26 mouse cellular contexts compared by ENCODE assay signal in genomic region chr8:73276015-73276414, GRCm38 (mm10).
A peak's percentile ranks its signal among the peaks of the same experiment; 100 is the strongest.
DNase-seq lines count a peak whose midpoint lies in the region; ATAC-seq and TF ChIP-seq lines count a peak whose summit lies in the region.
"Had no signal": no experiment of that assay in that cellular context is flagged by ENCODE, and none has a peak within 500 bp of the region (broad histone marks: within the 10 kb centered on the region; RNA-seq: fewer than 3 reads in every experiment).

No protein-coding gene starts in this region.

- no peak for TF ChIP-seq CTCF in lung, postnatal 0 days (IDR thresholded peaks at IDR 0.05)

- peaks cover 23% of the 10 kb centered on the region for H3K4me1 ChIP-seq in heart, embryonic 15.5 days (replicated peaks)
- H3K4me1 ChIP-seq in lung, postnatal 0 days (ENCODE audit: insufficient read depth, low read depth, low read length): no peaks in the 10 kb centered on the region
- H3K4me1 ChIP-seq: embryonic facial prominence, embryonic 10.5 days; hindbrain, embryonic 12.5 days; liver, embryonic 13.5 days; megakaryocyte, embryonic 14.5 days; neural tube, embryonic 12.5 days had no signal

- H3K9ac ChIP-seq in heart, embryonic 15.5 days: no peak overlapping the region
- no peak overlapping the region for H3K9ac ChIP-seq in lung, postnatal 0 days (replicated peaks; ENCODE audit: low read depth)
- H3K9ac ChIP-seq: hindbrain, embryonic 12.5 days; limb, embryonic 13.5 days; liver, embryonic 13.5 days; neural tube, embryonic 12.5 days had no signal

- H3K36me3 ChIP-seq in heart, embryonic 15.5 days: no peaks in the 10 kb centered on the region
- H3K36me3 ChIP-seq in lung, postnatal 0 days (ENCODE audit: insufficient read depth, low read length): no peaks in the 10 kb centered on the region
- H3K36me3 ChIP-seq: embryonic facial prominence, embryonic 10.5 days; hindbrain, embryonic 12.5 days; limb, embryonic 13.5 days; liver, embryonic 13.5 days; neural tube, embryonic 12.5 days had no signal

- no peak overlapping the region for H3K4me3 ChIP-seq in heart, embryonic 15.5 days
- no peak overlapping the region for H3K4me3 ChIP-seq in lung, postnatal 0 days (ENCODE audit: low read depth, low read length)
- H3K4me3 ChIP-seq: embryonic facial prominence, embryonic 10.5 days; hindbrain, embryonic 12.5 days; limb, embryonic 13.5 days; liver, embryonic 13.5 days; megakaryocyte, embryonic 14.5 days; neural tube, embryonic 12.5 days had no signal

- no peak for TF ChIP-seq EP300 in lung, postnatal 0 days (IDR thresholded peaks at IDR 0.05)

- no peak for ATAC-seq in heart, embryonic 15.5 days (replicated peaks; ENCODE audit: insufficient number of reproducible peaks, insufficient read depth, low FRiP score, low read depth)
- ATAC-seq in lung, postnatal 0 days: peak; percentile 71
- ATAC-seq: intestine, postnatal 0 days had no signal

- whole genome bisulfite sequencing in heart, embryonic 15.5 days: 44% methylated on average over 4 of the region's 4 CpGs
- WGBS in lung, postnatal 0 days: 56% methylated on average over 4 of the region's 4 CpGs

- H3K9me3 ChIP-seq in heart, embryonic 15.5 days (replicated peaks): no peaks in the 10 kb centered on the region
- H3K9me3 ChIP-seq in lung, postnatal 0 days (ENCODE audit: low read length): no peaks in the 10 kb centered on the region
- H3K9me3 ChIP-seq: embryonic facial prominence, embryonic 10.5 days; hindbrain, embryonic 12.5 days; limb, embryonic 13.5 days; liver, embryonic 13.5 days; neural tube, embryonic 12.5 days had no signal

- no peaks in the 10 kb centered on the region for H3K27me3 ChIP-seq in heart, embryonic 15.5 days
- no peaks in the 10 kb centered on the region for H3K27me3 ChIP-seq in lung, postnatal 0 days (replicated peaks; ENCODE audit: insufficient read depth, low read length)
- H3K27me3 ChIP-seq: hindbrain, embryonic 12.5 days; limb, embryonic 13.5 days; liver, embryonic 13.5 days; megakaryocyte, embryonic 14.5 days; neural tube, embryonic 12.5 days had no signal

- DNase-seq in heart, postnatal 25 days (ENCODE audit: low spot score): no peak
- peak; percentile 32 for DNase-seq in lung, postnatal 0 days (ENCODE audit: low spot score)
- no peak for DNase-seq in lung, postnatal 10 days
- DNase-seq in adipocyte (ENCODE audit: low spot score): peak; percentile 11
- no peak for DNase-seq in left cerebral cortex, postnatal 25 days (ENCODE audit: low spot score in 2 of 2)
- DNase-seq in embryo, embryonic 9.5 days (ENCODE audit: extremely low spot score): no peak
- DNase-seq: adrenal gland, adult 2 months; cerebellum, adult 11 months; cerebellum, adult 9-11 months; gastrocnemius, postnatal 36 days; kidney, postnatal 14 days; layer of hippocampus, postnatal 36 days; liver, embryonic 13.5 days; lung, adult 2 months; lung, postnatal 36 days; midbrain, embryonic 14.5 days; right cerebral cortex, postnatal 14 days; spleen, adult 18-20 months had no signal

- H3K4me2 ChIP-seq in heart, embryonic 15.5 days: no peak overlapping the region
- H3K4me2 ChIP-seq in lung, postnatal 0 days (replicated peaks; ENCODE audit: low read depth, low read length): no peak overlapping the region
- H3K4me2 ChIP-seq: heart, embryonic 11.5 days; hindbrain, embryonic 12.5 days; limb, embryonic 13.5 days; liver, embryonic 13.5 days; neural tube, embryonic 12.5 days had no signal

- H3K27ac ChIP-seq in heart, embryonic 15.5 days: peak overlapping the region; percentile 49
- H3K27ac ChIP-seq in lung, postnatal 0 days (ENCODE audit: low read length): no peak overlapping the region
- H3K27ac ChIP-seq: embryonic facial prominence, embryonic 10.5 days; hindbrain, embryonic 12.5 days; limb, embryonic 13.5 days; liver, embryonic 13.5 days; neural tube, embryonic 12.5 days had no signal

- intact Hi-C loops in heart, postnatal 25 days (cut with DNase I): no loop called here
- intact Hi-C loops in left cerebral cortex, postnatal 25 days (cut with DNase I): no loop called here

Comparison
In these comparisons a context has a peak if more than half of its experiments do, and no peak if none do; other contexts are left out.
1. DNase-seq: peak in lung, postnatal 0 days (single experiment) and adipocyte (single experiment); none in heart, postnatal 25 days (single experiment), lung, postnatal 10 days (single experiment), left cerebral cortex, postnatal 25 days (0 of 2) and embryo, embryonic 9.5 days (single experiment).